Mouse (Mus musculus) heart, adult 9 months (tissue): ENCODE measurements around the gene Gm38655.
"Not testable (repeated sequence)": the region's sequence is repeated elsewhere in the genome, so short reads cannot be mapped to it uniquely, and the experiment has no call there.

Experiments used
- DNase-seq, 2 experiments: peaks; one replicate each; pipeline ENCODE4 v3.0.0; 2022; ENCODE audit warnings: low spot score in 2 of 2

The Gm38655 gene

DNA sequence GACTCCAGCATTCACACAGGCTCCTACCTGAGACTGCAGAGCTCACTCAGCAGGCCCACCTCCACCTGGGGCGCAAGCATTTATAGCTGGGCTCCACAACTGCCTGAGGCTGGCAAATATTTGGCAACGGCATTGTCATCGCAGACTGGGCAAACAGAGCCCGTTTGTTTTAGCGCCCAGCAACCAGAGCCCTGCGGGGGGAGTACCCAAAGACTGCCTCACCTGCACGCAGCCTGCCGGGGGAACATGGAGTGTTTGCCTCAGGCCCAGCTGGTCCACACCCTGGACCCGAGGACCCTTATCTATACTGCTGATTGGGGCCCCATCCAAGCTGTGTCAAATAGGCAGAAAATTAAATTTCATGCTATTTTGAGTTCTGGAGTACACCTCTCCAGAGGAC lies at the start of gene Gm38655:
TSS of gene Gm38655 (minus strand) at position 61 of the 400 bp plus-strand sequence.
- DNase-seq, result no peak

- no peak for DNase-seq
Observed at GRCm38 (mm10) chr17:25224586-25225222, 49.4 kb upstream of the Gm38655 start.

DNA sequence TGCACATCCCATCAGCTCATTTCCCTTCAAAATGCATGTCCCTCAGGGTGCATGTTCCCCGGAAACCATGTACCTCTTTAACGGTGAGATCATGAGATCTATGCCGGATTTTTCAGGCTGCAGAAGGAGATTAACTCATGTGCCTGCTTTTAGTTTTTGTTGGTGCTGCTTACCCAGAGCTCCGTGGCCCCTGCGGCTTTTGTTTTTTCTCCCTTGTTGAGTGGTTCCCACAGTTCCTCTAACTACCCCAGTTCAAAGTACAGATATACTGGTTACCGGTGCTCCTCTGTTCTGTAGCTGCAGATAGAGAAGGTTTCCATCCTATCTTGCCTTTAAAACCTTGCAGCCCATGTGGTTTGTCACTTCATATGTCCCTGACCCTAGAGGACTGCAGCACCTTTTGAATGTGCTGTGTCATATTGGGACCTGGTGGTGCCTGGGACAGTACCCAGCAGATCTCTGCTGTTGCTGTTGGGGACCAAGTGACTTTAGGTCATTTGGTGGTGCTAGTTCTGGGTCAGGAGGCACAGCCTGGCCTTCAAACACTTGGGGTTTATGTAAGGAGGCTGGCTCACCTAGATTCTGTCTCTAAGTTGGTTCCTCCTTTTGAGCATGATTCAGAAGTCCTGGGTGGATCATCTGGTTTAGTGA lies 47.8 kb upstream of the Gm38655 start:
- no peak for DNase-seq

GRCm38 (mm10) chr17:25222504-25222940 lies 47.3 kb upstream of the Gm38655 start:
- DNase-seq, result not testable (repeated sequence)

GRCm38 (mm10) chr17:25221821-25222503 lies 46.7 kb upstream of the Gm38655 start:
- no peak for DNase-seq

GRCm38 (mm10) chr17:25220746-25221145 lies 45.5 kb upstream of the Gm38655 start:
- DNase-seq, result no peak

DNA sequence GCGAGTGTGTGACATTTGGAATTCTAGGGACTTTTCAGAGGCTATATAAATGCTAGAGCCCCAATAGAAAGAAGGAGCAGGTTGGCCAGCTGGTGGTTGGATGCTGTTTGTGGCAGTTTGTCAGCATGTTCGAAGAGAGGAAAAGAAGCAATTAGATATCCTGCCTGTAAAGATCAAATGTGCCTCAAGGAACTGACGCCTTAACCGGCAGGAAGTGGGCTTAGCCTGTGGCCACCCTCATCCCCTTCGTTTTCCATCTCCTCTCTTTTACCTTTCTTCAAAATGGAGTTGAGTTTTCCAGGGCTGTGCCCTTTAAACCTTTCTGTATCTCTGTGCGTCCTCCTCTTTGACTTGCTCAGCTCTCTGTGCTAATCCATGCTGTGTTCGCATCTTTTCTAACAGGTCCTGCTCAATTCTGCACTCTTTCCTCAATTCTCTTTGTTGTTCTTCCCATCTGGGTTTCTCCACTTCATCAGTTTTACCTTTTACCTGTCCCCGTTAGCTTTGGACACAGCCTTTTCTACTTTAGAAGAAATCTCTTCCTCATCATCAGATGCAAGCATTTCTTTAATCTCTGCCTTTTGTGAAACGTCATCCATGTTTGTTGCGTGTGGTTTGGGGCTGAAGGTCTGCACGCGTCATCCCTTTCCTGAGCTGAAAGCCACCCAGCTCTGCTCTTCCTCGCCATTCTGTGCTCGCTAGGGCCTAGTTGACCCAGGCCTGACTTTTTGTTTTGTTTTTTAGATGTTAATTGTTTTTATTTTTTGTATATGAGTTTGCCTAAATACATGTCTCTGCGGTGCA lies 44.4 kb upstream of the Gm38655 start:
- no peak for DNase-seq

DNA sequence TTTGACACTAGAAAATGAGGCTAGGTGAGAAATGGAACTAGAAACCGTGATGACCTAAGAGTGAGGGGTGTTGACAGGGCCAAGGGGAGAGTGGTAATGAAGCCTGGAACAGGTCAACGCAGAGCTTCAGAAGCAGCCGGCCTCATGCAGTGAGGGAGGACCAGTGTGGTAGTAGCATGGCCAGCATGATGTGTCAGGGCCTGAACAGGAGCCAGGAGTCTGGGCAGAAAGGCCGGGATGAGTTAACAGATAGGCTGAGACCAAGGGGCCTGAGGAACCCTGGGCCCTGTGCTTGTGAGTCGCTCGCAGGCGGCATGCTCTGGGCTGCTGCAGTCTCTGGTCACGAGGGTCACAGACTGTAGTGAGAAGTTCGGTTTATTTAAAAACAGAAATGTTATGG lies 43.7 kb upstream of the Gm38655 start:
- DNase-seq, result no peak

DNA sequence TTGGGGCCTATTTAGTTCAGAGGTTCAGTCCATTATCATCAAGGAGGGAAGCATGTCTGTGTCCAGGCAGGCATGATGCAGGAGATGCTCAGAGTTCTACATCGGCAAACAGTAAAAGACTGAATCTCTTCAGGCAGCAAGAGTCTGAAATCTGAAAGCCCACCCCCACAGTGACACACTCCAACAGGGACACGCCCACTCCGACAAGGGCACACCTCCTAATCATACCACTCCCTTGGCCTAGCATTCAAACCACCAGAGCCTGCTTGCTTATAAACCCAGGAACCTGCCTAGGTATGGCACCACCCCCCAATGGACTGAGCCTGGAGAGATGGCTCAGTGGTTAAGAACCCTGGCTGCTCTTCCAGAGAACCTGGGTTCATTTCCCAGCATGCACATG lies 40.2 kb upstream of the Gm38655 start:
- no peak for DNase-seq

- no peak for DNase-seq
Observed at GRCm38 (mm10) chr17:25211705-25212104, 36.4 kb upstream of the Gm38655 start.

- peak; percentile 35 to 55 for DNase-seq
Observed at GRCm38 (mm10) chr17:25210680-25211466, 35.6 kb upstream of the Gm38655 start.

DNA sequence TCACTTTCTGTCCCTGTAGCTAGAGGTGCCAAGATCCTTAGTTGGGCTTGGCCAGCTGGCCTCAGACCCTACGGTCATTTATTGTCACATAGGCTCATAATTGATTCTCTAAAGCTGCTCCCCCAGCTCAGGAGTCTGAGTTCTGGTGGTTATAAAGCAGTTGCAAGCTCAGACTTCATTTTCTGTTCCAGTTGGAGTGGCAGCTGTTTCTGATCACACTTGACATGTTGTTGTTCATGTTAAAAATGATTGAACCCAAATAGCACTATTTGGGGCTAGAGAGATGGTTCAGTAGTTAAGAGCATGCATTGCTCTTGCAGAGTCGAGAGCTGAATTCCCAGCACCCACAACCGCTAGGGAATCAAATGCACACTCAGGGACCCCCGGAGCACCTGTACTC lies 34.7 kb upstream of the Gm38655 start:
- no peak for DNase-seq

- DNase-seq, result no peak
Observed at GRCm38 (mm10) chr17:25202401-25202800, 27.1 kb upstream of the Gm38655 start.

DNA sequence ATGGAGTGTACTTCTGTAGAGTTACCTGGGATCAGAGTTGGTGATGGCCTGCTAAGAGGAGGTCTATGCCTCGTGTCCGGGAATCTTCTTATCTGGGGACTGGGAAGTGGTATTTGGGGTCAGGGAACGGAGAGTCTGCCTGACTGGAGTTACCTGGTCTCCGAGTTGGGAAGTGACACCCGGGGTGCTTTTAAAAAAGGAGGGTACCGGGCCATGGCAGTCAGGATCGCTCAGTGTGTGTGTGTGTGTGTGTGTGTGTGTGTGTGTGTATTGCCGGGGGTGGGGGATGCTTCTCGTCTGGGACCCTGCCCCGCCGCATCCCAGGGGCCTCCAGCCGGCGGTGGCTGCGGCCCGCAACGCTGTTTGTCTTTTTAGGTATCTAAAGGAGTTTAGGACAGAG lies 13.8 kb upstream of the Gm38655 start:
- no peak for DNase-seq

- peak; percentile 65 to 74 for DNase-seq
Observed at GRCm38 (mm10) chr17:25188150-25189031, 13.1 kb upstream of the Gm38655 start, which contains the start of gene Unkl. TSS of gene Unkl (plus strand) at chr17:25188397.

DNA sequence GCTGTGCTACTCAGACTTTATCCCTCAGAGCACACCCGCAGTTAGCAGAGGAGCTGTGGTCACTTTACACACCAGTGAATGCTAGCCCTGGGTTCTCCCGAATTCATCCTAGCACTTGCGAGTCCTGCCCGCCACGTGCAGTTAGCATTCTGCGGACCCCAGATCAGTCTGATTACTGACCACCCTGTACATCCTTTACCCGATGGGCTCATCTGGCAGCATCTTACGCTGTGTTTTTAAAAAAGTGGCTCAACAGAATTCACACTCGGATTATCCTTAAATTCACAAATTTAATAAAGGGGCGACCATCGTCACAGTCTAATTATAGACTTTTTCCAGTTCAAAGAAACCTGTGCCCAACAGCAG lies 12.5 kb upstream of the Gm38655 start:
- DNase-seq, result no peak

- DNase-seq, result no peak
Observed at GRCm38 (mm10) chr17:25184961-25185360, 9.7 kb upstream of the Gm38655 start.

- DNase-seq, result peak; percentile 92 to 97
Observed at GRCm38 (mm10) chr17:25184129-25184691, 8.9 kb upstream of the Gm38655 start, which contains the start of gene BC003965. TSS of gene BC003965 (plus strand) at chr17:25184554.

DNA sequence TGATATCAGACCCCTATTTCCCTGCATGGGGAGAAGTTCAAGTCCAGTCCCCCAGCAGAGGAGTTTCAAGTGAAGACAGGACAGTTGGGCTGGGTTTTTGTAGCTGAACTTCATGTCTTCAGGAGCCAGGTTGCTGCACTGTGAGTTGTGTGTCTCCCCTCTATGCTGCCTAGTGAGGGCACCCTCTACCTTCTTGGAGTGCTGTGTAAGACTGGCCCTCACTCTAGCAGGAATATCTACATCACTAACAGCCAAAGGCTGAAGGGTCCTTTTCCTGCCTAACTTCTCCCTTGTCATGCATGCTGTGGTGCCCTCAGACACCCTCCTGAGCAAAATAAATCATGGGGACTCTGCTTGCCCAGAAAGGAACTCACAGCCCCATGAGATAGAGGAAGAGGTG lies 8.0 kb upstream of the Gm38655 start:
- no peak for DNase-seq

GRCm38 (mm10) chr17:25172558-25172957 lies 2.7 kb downstream of the Gm38655 start:
- DNase-seq, result no peak
